Mouse (Mus musculus): Measurements from ENCODE around the gene Slc39a11. TPM values are rescaled to one million over a fixed set of nuclear protein-coding genes. Genes with fewer than 3 reads are reported as not detected.

Gene Slc39a11
- polyA plus RNA-seq, 1 experiment from 2014 or later: 22.4 TPM

GRCm38 (mm10) chr11:113360049-113360835 lies 289.6 kb downstream of the Slc39a11 start:
- in situ Hi-C loops (cut with MboI; ENCODE audit: low pct_unique_long_range_greater_than_20kb): no loop called here
- DNase-seq (ENCODE audit: low read depth, low spot score) (no peak), ATAC-seq (no peak)
- H3K27me3 ChIP-seq: no peaks in the 10 kb centered on the region
- ChIA-PET POLR2A (no interaction called here), CTCF (interaction anchor here (1.1 kb wide), 1 partner anchor 14 kb away, joined by 3 read pairs; no protein-coding TSS in a partner anchor)
- TF ChIP-seq CTCF (IDR thresholded peaks at IDR 0.05): no peak

GRCm38 (mm10) chr11:113355932-113356331 lies 293.9 kb downstream of the Slc39a11 start:
- ATAC-seq: no peak
- ChIA-PET POLR2A (no interaction called here), CTCF (no interaction called here)
- TF ChIP-seq CTCF (IDR thresholded peaks at IDR 0.05): no peak
- in situ Hi-C loops (cut with MboI; ENCODE audit: low pct_unique_long_range_greater_than_20kb): no loop called here
- no peak for DNase-seq (ENCODE audit: low read depth, low spot score)
- H3K27me3 ChIP-seq: no peaks in the 10 kb centered on the region

- no peak for DNase-seq (ENCODE audit: low read depth, low spot score)
- H3K27me3 ChIP-seq: no peaks in the 10 kb centered on the region
- in situ Hi-C loops (cut with MboI; ENCODE audit: low pct_unique_long_range_greater_than_20kb): no loop called here
- POLR2A ChIA-PET: no interaction called here
- TF ChIP-seq CTCF (IDR thresholded peaks at IDR 0.05): no peak
- no peak for ATAC-seq
- CTCF ChIA-PET: no interaction called here
Observed at GRCm38 (mm10) chr11:113352085-113352815, 297.6 kb downstream of the Slc39a11 start.

- POLR2A ChIA-PET: no interaction called here
- in situ Hi-C loops (cut with MboI; ENCODE audit: low pct_unique_long_range_greater_than_20kb): no loop called here
- no peak for ATAC-seq
- TF ChIP-seq CTCF (IDR thresholded peaks at IDR 0.05): no peak
- H3K27me3 ChIP-seq: no peaks in the 10 kb centered on the region
- no peak for DNase-seq (ENCODE audit: low read depth, low spot score)
- CTCF ChIA-PET: no interaction called here
Observed at GRCm38 (mm10) chr11:113350583-113350982, 299.3 kb downstream of the Slc39a11 start.

- POLR2A ChIA-PET: no interaction called here
- DNase-seq (ENCODE audit: low read depth, low spot score) (no peak), ATAC-seq (no peak)
- CTCF ChIA-PET: no interaction called here
- no peaks in the 10 kb centered on the region for H3K27me3 ChIP-seq
- no peak for TF ChIP-seq CTCF (IDR thresholded peaks at IDR 0.05)
- in situ Hi-C loops (cut with MboI; ENCODE audit: low pct_unique_long_range_greater_than_20kb): no loop called here
Observed at GRCm38 (mm10) chr11:113346895-113347514, 302.9 kb downstream of the Slc39a11 start.

GRCm38 (mm10) chr11:113339770-113340169 lies 310.1 kb downstream of the Slc39a11 start:
- in situ Hi-C loops (cut with MboI; ENCODE audit: low pct_unique_long_range_greater_than_20kb): no loop called here
- POLR2A ChIA-PET: no interaction called here
- ATAC-seq: no peak
- H3K27me3 ChIP-seq: no peaks in the 10 kb centered on the region
- no peak for DNase-seq (ENCODE audit: low read depth, low spot score)
- TF ChIP-seq CTCF (IDR thresholded peaks at IDR 0.05): no peak
- CTCF ChIA-PET: no interaction called here

- TF ChIP-seq CTCF (IDR thresholded peaks at IDR 0.05): no peak
- ChIA-PET POLR2A (no interaction called here), CTCF (interaction anchor here (1.1 kb wide), 1 partner anchor 13 kb away, joined by 3 read pairs; no protein-coding TSS in a partner anchor)
- DNase-seq (ENCODE audit: low read depth, low spot score) (no peak), ATAC-seq (no peak)
- H3K27me3 ChIP-seq: no peaks in the 10 kb centered on the region
- in situ Hi-C loops (cut with MboI; ENCODE audit: low pct_unique_long_range_greater_than_20kb): no loop called here
Observed at GRCm38 (mm10) chr11:113338581-113338980, 311.3 kb downstream of the Slc39a11 start.

- ChIA-PET CTCF (interaction anchor here (0.8 to 1.0 kb wide), 2 partner anchors 10 to 23 kb away, joined by 3 read pairs; no protein-coding TSS in a partner anchor), POLR2A (no interaction called here)
- no peak for ATAC-seq
- no peak for DNase-seq (ENCODE audit: low read depth, low spot score)
- TF ChIP-seq CTCF (IDR thresholded peaks at IDR 0.05): no peak
- in situ Hi-C loops (cut with MboI; ENCODE audit: low pct_unique_long_range_greater_than_20kb): no loop called here
- no peaks in the 10 kb centered on the region for H3K27me3 ChIP-seq
Observed at GRCm38 (mm10) chr11:113335706-113336105, 314.2 kb downstream of the Slc39a11 start.

GRCm38 (mm10) chr11:113334444-113334881 lies 315.4 kb downstream of the Slc39a11 start:
- H3K27me3 ChIP-seq: no peaks in the 10 kb centered on the region
- POLR2A ChIA-PET: no interaction called here
- CTCF ChIA-PET: no interaction called here
- DNase-seq (ENCODE audit: low read depth, low spot score) (no peak), ATAC-seq (no peak)
- in situ Hi-C loops (cut with MboI; ENCODE audit: low pct_unique_long_range_greater_than_20kb): no loop called here
- TF ChIP-seq CTCF (IDR thresholded peaks at IDR 0.05): no peak

- ATAC-seq: no peak
- ChIA-PET CTCF (no interaction called here), POLR2A (no interaction called here)
- no peak for DNase-seq (ENCODE audit: low read depth, low spot score)
- no peaks in the 10 kb centered on the region for H3K27me3 ChIP-seq
- in situ Hi-C loops (cut with MboI; ENCODE audit: low pct_unique_long_range_greater_than_20kb): no loop called here
- TF ChIP-seq CTCF (IDR thresholded peaks at IDR 0.05): no peak
Observed at GRCm38 (mm10) chr11:113333535-113333934, 316.3 kb downstream of the Slc39a11 start.
